Mouse (Mus musculus): ENCODE measurements around the gene Dtnbp1.

The Dtnbp1 gene

GRCm38 (mm10) chr13:45001911-45002615 lies at the start of gene Dtnbp1:
TSS of gene Dtnbp1 (minus strand) at chr13:45002147.
- peak; percentile 64 for DNase-seq (ENCODE audit: extremely low read depth, insufficient read length, low spot score)

GRCm38 (mm10) chr13:45049261-45050020 lies 47.5 kb upstream of the Dtnbp1 start:
- no peak for DNase-seq (ENCODE audit: extremely low read depth, insufficient read length, low spot score)

GRCm38 (mm10) chr13:45043466-45043865 lies 41.5 kb upstream of the Dtnbp1 start:
- no peak for DNase-seq (ENCODE audit: extremely low read depth, insufficient read length, low spot score)

- no peak for DNase-seq (ENCODE audit: extremely low read depth, insufficient read length, low spot score)
Observed at GRCm38 (mm10) chr13:45040741-45041140, 38.8 kb upstream of the Dtnbp1 start.

GRCm38 (mm10) chr13:45040195-45040594 lies 38.2 kb upstream of the Dtnbp1 start:
- DNase-seq (ENCODE audit: extremely low read depth, insufficient read length, low spot score), result no peak

GRCm38 (mm10) chr13:45036417-45036816 lies 34.5 kb upstream of the Dtnbp1 start:
- DNase-seq (ENCODE audit: extremely low read depth, insufficient read length, low spot score), result no peak

- no peak for DNase-seq (ENCODE audit: extremely low read depth, insufficient read length, low spot score)
Observed at GRCm38 (mm10) chr13:45034759-45035158, 32.8 kb upstream of the Dtnbp1 start.

GRCm38 (mm10) chr13:45033360-45033759 lies 31.4 kb upstream of the Dtnbp1 start:
- DNase-seq (ENCODE audit: extremely low read depth, insufficient read length, low spot score), result no peak

GRCm38 (mm10) chr13:45032484-45032883 lies 30.5 kb upstream of the Dtnbp1 start:
- no peak for DNase-seq (ENCODE audit: extremely low read depth, insufficient read length, low spot score)

- no peak for DNase-seq (ENCODE audit: extremely low read depth, insufficient read length, low spot score)
Observed at GRCm38 (mm10) chr13:45031748-45032147, 29.8 kb upstream of the Dtnbp1 start.

- no peak for DNase-seq (ENCODE audit: extremely low read depth, insufficient read length, low spot score)
Observed at GRCm38 (mm10) chr13:45031314-45031713, 29.4 kb upstream of the Dtnbp1 start.

GRCm38 (mm10) chr13:45030830-45031229 lies 28.9 kb upstream of the Dtnbp1 start:
- DNase-seq (ENCODE audit: extremely low read depth, insufficient read length, low spot score), result peak; percentile 69

GRCm38 (mm10) chr13:45029791-45030190 lies 27.8 kb upstream of the Dtnbp1 start:
- DNase-seq (ENCODE audit: extremely low read depth, insufficient read length, low spot score), result no peak

GRCm38 (mm10) chr13:45026291-45026690 lies 24.3 kb upstream of the Dtnbp1 start:
- DNase-seq (ENCODE audit: extremely low read depth, insufficient read length, low spot score), result no peak

GRCm38 (mm10) chr13:45024821-45025220 lies 22.9 kb upstream of the Dtnbp1 start:
- no peak for DNase-seq (ENCODE audit: extremely low read depth, insufficient read length, low spot score)

- DNase-seq (ENCODE audit: extremely low read depth, insufficient read length, low spot score), result no peak
Observed at GRCm38 (mm10) chr13:45023356-45024150, 21.6 kb upstream of the Dtnbp1 start.

- DNase-seq (ENCODE audit: extremely low read depth, insufficient read length, low spot score), result no peak
Observed at GRCm38 (mm10) chr13:45008150-45008549, 6.2 kb upstream of the Dtnbp1 start.

GRCm38 (mm10) chr13:45007726-45008125 lies 5.8 kb upstream of the Dtnbp1 start:
- DNase-seq (ENCODE audit: extremely low read depth, insufficient read length, low spot score), result no peak

- no peak for DNase-seq (ENCODE audit: extremely low read depth, insufficient read length, low spot score)
Observed at GRCm38 (mm10) chr13:45006483-45006882, 4.5 kb upstream of the Dtnbp1 start.

GRCm38 (mm10) chr13:45005861-45006260 lies 3.9 kb upstream of the Dtnbp1 start:
- no peak for DNase-seq (ENCODE audit: extremely low read depth, insufficient read length, low spot score)

GRCm38 (mm10) chr13:45004987-45005592 lies 3.1 kb upstream of the Dtnbp1 start:
- peak; percentile 75 for DNase-seq (ENCODE audit: extremely low read depth, insufficient read length, low spot score)
